Mouse (Mus musculus) heart, postnatal 4 days (tissue): ENCODE data around the gene Mcm10. TPM values are rescaled to one million over a fixed set of nuclear protein-coding genes. Genes with fewer than 3 reads are reported as not detected.
"Not testable (repeated sequence)": the region's sequence is repeated elsewhere in the genome, so short reads cannot be mapped to it uniquely, and the experiment has no call there.

Experiments used
- DNase-seq: peaks from one replicate; pipeline ENCODE4 v3.0.0; 2021
- total RNA-seq, 2 experiments: library from RNA; stranded (reverse); gene quantifications; 2 replicates each; pipeline ENCODE4 v1.2.3; 2021

The Mcm10 gene
- total RNA-seq, 2 experiments from 2014 or later = 9.7 to 14.0 TPM

DNA sequence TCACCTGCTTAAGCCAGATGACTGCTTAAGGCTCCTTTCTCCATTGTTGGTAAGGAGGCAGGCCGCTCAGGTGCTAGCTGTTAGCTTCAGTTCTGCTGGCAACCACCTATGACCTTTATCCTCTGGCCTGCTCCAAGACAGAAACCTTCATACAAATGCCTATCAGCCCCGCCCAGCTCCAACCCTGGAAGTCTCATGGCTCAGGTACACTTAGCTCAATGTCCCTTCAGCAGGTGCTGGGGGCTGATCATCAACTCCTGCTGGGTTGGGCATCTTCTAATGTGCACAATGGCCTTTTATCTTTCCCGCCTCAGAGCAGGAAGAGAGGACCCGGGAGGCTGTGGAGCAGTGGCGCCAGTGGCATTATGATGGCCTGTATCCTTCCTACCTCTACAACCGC, 27.6 kb downstream of the Mcm10 start:
- DNase-seq = no peak

DNA sequence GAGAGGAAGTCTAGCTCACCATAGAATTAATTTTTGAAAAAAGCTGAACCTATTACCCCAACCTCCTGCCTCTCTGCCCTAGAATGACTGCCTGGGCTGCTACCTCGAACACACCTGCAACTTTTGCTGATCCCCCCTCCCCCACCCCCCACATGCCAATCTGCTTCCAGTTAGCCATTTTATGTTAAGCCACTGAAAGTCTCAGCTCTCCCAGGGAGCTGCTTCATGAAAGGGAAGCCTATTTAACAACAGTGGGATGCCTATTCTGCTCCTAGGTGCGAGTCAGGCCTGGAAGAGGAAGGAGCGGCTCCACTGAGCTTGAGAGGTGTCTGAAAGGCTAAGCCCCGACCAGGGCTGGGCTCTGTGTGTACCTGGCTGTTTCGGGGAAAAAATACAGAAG, 28.6 kb downstream of the Mcm10 start:
- DNase-seq = no peak

DNA sequence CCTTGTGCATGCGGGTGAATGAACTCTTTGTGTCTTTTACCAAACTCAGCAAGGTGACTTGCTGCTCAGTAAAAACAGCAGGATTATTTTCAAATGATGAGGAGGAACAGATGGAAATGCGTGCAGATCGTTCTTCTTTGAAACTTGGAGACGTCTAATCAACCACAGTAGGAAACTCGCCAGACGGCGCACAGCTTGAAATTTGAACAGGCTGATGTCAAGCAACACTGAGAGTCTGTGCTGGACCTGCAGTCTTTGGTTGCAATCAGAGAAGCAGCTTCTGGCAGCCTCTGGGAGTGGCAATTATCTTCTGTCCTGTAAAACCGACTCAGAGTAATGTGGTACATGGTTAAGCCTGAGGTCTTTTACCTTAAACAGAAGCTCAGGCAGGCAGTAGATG, 34.5 kb downstream of the Mcm10 start:
- DNase-seq = no peak

DNA sequence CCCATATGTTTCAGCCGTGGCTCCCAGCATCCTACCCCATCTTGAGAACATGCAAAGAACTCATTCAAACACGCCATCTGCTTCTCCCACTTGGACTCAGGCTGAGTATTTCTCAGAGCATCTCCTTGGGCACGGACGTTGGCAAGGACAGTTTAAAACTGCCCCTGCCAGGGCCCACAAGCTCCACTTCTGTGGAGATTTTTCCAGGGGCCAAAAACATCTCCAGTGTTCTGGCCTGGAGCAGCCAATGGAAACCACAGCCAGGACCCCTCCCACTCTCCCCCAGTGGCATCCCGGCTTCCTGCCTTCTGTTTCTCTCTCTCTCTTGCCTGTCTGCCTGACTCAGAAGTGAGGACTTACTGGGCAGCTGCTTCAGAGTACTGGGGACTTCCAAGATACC, 36.8 kb downstream of the Mcm10 start, which contains the start of gene Ucma:
Gene Ucma, plus strand, starts transcription at position 316 of the 400 bp plus-strand sequence.
- DNase-seq = no peak

DNA sequence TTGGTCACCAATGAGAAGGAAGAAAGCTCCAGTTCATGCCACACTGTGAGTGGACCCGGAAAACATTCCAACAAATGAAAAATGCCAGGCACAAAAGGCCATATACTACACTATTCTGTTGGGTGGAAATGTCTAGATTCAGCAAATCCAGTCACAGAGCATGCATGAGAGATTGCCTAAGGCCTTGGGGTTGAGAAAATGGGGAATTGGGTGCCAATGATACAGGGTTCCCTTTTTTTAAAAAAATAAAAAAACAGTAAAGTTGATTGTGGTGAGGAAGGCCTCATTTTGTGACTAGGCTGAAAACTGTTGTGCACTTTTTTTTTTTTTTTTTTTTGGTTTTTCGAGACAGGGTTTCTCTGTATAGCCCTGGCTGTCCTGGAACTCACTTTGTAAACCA, 43.5 kb downstream of the Mcm10 start:
- DNase-seq = no peak

DNA sequence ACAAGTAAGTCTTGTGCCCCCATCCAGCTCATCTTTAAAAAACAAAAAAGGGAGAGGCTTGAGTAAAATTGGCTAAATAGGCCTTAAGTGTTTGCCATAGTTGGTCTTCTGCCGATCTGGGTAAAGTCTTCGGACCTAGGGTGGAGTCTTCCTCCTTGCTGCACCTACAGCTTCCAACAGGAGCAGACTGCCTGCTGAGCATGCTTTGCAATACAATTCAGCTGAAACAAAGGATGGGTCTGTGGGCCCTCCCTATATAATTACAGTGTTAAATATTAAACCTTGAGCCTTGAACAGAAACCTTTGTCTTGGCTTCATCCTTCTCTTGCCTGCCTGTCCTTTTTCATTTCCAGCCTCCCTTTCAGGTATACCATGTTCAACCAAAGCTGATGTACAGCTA, 44.8 kb downstream of the Mcm10 start:
- DNase-seq = no peak

DNA sequence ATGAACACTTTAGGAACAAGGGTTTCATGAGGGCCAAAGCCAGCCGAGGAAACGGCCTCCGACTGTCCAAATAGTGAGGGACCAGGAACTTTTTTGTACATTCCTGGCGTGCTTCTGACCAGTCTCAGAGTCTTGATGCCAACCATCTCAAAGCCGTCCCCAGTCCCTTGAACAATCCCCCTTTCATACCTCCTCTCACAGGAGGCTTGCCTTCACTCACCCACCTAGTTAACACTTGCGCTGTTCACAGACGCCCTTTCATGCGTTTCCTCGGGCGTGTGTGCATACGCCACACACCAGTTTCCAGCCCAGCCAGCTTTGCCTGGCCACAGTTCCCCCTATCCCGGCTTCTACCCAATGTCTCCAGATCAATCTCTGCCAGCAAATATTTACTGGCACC, 54.6 kb downstream of the Mcm10 start:
- DNase-seq = no peak

DNA sequence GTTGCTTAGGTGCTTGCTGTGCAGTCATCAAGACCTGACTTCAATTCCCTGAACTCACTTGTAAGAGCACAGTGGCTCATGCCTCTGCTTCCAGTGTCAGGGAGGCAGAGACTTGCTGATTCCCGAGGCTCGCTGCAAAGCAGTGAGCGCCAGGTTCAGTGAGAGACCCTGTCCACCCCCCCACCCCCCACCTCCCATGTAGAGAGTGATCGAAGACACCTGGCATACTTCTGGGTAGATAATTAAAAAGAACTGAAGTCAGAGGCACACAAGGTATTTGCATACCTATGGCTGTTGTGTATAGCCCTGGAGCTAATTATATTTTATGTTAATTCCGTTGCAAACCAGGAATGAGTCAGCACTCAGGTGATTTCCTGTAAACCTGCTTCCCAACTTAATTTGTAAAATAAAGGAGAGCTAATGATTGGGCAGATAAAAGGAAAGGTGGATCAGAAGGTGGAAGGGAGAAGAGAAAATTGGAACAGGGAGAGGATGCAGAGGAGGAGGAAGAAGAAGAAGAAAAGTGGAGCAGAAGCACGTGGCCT, 58.3 kb downstream of the Mcm10 start:
- no peak for DNase-seq

DNA sequence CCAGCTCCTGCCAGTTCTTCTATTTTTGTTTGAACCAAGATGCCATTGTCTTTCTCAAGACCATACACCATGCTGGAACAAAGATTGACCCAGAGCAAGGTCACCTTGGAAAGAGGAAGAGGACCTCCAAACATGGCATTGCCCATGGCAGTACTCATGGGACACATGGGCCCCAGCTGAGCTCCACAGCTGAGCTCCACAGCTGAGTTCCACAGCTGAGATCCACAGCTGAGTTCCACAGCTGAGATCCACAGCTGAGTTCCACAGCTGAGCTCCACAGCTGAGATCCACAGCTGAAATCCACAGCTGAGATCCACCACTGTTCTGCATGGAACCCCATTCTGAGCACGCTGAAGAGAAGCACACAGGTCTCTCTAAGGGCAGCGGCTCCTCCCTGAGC, 61.6 kb downstream of the Mcm10 start:
- DNase-seq = no peak

DNA sequence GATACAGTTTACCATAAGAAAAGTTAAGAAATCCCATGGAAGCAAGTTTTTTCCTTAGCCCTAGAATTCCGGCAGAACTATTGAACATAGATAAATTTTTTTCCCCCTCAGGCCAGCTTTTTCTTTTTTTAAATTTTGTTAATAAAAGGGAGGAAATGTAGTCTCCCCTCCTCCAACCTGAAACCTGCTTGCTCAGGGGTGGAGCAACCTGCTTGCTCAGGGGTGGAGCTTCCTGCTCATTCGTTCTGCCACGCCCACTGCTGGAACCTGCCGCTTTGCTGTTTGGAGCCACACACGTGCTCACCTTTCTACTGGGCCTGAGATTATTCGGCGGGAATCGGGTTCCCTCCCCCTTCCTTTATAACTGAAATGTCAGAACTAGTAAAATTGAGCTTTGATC, 62.9 kb downstream of the Mcm10 start:
- not testable (repeated sequence) for DNase-seq

DNA sequence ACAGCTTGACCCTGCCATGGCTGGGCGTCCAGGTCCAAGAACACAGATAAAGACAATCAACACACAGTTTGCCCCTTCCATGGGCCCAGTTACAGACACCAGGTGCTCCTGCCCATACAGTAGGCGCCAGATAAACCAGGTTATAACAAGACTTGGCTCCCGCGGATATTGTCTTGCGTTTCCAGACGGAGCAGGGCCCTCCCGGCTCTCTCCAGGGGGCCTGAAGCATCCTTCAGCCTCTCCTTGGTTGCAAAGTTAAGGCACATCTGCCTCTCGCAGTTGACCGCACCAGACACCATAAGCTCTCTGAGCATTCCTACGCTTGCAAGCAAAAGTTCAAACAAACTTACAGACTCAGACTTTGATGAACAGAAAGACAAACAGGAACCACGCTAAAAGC, 71.7 kb downstream of the Mcm10 start:
- no peak for DNase-seq

Other genes with a start within 250 kb of the Mcm10 start
- 10 to 100 TPM; 41.7 to 42.0 TPM for gene Sephs1, start 131.2 kb downstream of the Mcm10 start, total RNA-seq
- gene Phyh, start 93.8 kb downstream of the Mcm10 start, total RNA-seq = 100 to 1,000 TPM; 293 to 306 TPM
- not detected for gene Ucma, start 36.7 kb downstream of the Mcm10 start, total RNA-seq
- gene Optn, start 51.3 kb upstream of the Mcm10 start, total RNA-seq = 10 to 100 TPM; 38.5 to 39.8 TPM
- 1 to 10 TPM; 7.4 TPM for gene Ccdc3, start 125.0 kb upstream of the Mcm10 start, total RNA-seq